Comparison of ENCODE assay signal across 8 mouse cellular contexts in genomic region chr13:57476700-57477099, GRCm38 (mm10).
DNase-seq lines count a peak whose midpoint lies in the region; ATAC-seq lines count a peak whose summit lies in the region.

No protein-coding gene starts in this region.

- peak; percentile 2 to 31 for DNase-seq in heart, adult 18-20 months
- no peak for DNase-seq in heart, postnatal 25 days (ENCODE audit: low spot score)
- DNase-seq in testis, postnatal 10 days (ENCODE audit: low spot score), result peak; percentile 52
- no peak for DNase-seq in testis, postnatal 14 days (ENCODE audit: low spot score)
- peak; percentile 48 for DNase-seq in left cerebral cortex, postnatal 4 days
- no peak for DNase-seq in B cell, adult 2 months

- intact Hi-C loops in heart, postnatal 25 days (cut with DNase I), result loop anchor here (1.0 kb wide), 1 partner anchor 432 kb away; the partner anchor contains the start of gene Spock1
- intact Hi-C loops in left cerebral cortex, postnatal 4 days (cut with DNase I), result no loop called here

- ATAC-seq in frontal cortex, adult (ENCODE audit: low TSS enrichment), result peak; percentile 69; the same call in 1 of the 2 replicates
- ATAC-seq in CD4-positive, CD25-positive, alpha-beta regulatory T cell, adult 4 months, result no peak

Comparison
In these comparisons a context has a peak if more than half of its experiments do, and no peak if none do; other contexts are left out.
1. DNase-seq: peak in heart, adult 18-20 months (2 of 2), testis, postnatal 10 days (single experiment) and left cerebral cortex, postnatal 4 days (single experiment); none in heart, postnatal 25 days (single experiment), testis, postnatal 14 days (single experiment) and B cell, adult 2 months (0 of 2).